ENCODE assay signal across 24 mouse cellular contexts in genomic region chr11:117666563-117666962, GRCm38 (mm10).
"Had no signal": no experiment of that assay in that cellular context is flagged by ENCODE, and none has a peak within 500 bp of the region (broad histone marks: within the 10 kb centered on the region; RNA-seq: fewer than 3 reads in every experiment).

No protein-coding gene starts in this region.

- H3K4me2 ChIP-seq: heart, embryonic 12.5 days; hindbrain, embryonic 12.5 days; hindbrain, embryonic 15.5 days; limb, embryonic 12.5 days; liver, embryonic 11.5 days; liver, embryonic 13.5 days; liver, embryonic 15.5 days had no signal

- H3K27ac ChIP-seq: gastrocnemius, adult 2 months; heart, adult 2 months; hindbrain, embryonic 12.5 days; hindbrain, embryonic 15.5 days; hindbrain, postnatal 0 days; layer of hippocampus, adult 2 months; left cerebral cortex, adult 2 months; limb, embryonic 10.5 days; limb, embryonic 12.5 days; liver, embryonic 13.5 days; liver, embryonic 15.5 days had no signal

- ATAC-seq: hindbrain, postnatal 0 days; intestine, postnatal 0 days; liver, postnatal 0 days had no signal

- H3K36me3 ChIP-seq: heart, embryonic 12.5 days; hindbrain, embryonic 12.5 days; hindbrain, embryonic 15.5 days; limb, embryonic 10.5 days; limb, embryonic 12.5 days; liver, embryonic 13.5 days; liver, embryonic 15.5 days had no signal

- H3K27me3 ChIP-seq: heart, embryonic 12.5 days; hindbrain, embryonic 12.5 days; hindbrain, embryonic 15.5 days; limb, embryonic 12.5 days; liver, embryonic 13.5 days; liver, embryonic 15.5 days had no signal

- H3K9me3 ChIP-seq: heart, embryonic 12.5 days; hindbrain, embryonic 12.5 days; hindbrain, embryonic 15.5 days; limb, embryonic 10.5 days; limb, embryonic 12.5 days; liver, embryonic 13.5 days; liver, embryonic 15.5 days had no signal

- H3K4me3 ChIP-seq: gastrocnemius, adult 2 months; heart, adult 2 months; heart, embryonic 12.5 days; hindbrain, embryonic 12.5 days; hindbrain, embryonic 15.5 days; layer of hippocampus, adult 2 months; left cerebral cortex, adult 2 months; limb, embryonic 10.5 days; limb, embryonic 12.5 days; liver, embryonic 13.5 days; liver, embryonic 15.5 days had no signal

- DNase-seq: gastrocnemius, adult 2 months; gastrocnemius, postnatal 10 days; gastrocnemius, postnatal 25 days; heart, adult 2 months; heart, postnatal 10 days; kidney, adult 18-20 months; kidney, adult 8-10 months; kidney, postnatal 10 days; kidney, postnatal 25 days; kidney, postnatal 4 days; liver; liver, embryonic 13.5 days; liver, postnatal 0 days had no signal

- H3K9ac ChIP-seq: heart, embryonic 12.5 days; hindbrain, embryonic 12.5 days; hindbrain, embryonic 15.5 days; limb, embryonic 12.5 days; liver, embryonic 13.5 days; liver, embryonic 15.5 days; liver, postnatal 0 days had no signal
